Mouse (Mus musculus): Measurements from ENCODE around the gene Mgme1.

DNA sequence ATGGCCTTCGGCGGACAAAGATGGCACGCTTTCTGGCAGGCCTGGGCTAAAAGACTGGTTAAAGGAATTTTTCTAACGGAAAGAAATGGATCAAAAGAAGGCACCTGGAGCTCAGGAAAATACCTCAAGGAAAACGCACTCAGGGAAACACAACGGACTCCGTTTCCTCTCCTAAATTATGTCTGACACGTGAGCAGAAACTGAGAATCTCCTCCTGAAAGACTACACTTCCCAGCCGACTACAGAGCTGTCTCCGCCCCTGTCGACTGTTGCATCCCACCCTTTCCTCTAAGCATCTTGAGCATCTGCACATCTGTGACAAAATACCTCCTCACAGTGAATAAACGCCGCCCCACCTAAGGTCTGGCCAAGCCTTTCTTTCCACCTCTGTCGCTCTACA, 40.8 kb upstream of the Mgme1 start:
- TF ChIP-seq CTCF (IDR thresholded peaks at IDR 0.05; ENCODE audit: borderline replicate concordance, control insufficient read depth, extremely low read depth, insufficient read depth, low read length, poor library complexity) (no peak), POLR2A (IDR thresholded peaks at IDR 0.05; ENCODE audit: control insufficient read depth, extremely low read depth, insufficient read depth, low read length, poor library complexity) (no peak)

All from thymus, adult 2 months (tissue).